13 mouse cellular contexts compared by ENCODE assay signal in the genomic region with DNA sequence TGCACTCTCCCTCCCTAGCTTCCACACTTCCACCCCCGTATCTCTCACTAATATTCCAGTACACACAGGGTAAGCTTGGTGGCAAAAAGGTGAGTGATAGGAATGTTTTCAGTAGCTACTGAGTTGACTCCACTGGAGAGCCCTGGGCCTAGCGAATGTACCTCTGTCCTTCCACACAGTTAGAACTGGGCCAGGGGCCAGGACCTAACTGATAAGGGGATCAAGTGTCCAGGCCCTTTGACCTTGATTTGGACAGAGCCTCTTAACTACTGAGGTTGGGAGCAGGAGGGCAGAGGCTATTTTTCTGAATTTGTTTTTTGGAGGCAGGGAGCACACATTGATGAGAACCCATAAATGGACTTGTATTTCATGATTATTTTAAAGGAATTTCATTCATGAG. TPM values are rescaled to one million over a fixed set of nuclear protein-coding genes. Genes with fewer than 3 reads are reported as not detected.
DNase-seq lines count a peak whose midpoint lies in the region; TF ChIP-seq lines count a peak whose summit lies in the region.
"Had no signal": no experiment of that assay in that cellular context is flagged by ENCODE, and none has a peak within 500 bp of the region (broad histone marks: within the 10 kb centered on the region; RNA-seq: fewer than 3 reads in every experiment).

No protein-coding gene starts in this region.

- WGBS in kidney, adult 2 months = 71% methylated on average over 2 of the region's 2 CpGs

- peaks cover 5% of the 10 kb centered on the region; the same call in 1 of the 2 replicates for H3K4me1 ChIP-seq in kidney, adult 2 months (ENCODE audit: control insufficient read depth, insufficient read depth, low read length)

- H3K36me3 ChIP-seq in kidney, adult 2 months (ENCODE audit: control insufficient read depth, insufficient read depth, low read length) = no peaks in the 10 kb centered on the region

- H3K27ac ChIP-seq in kidney, adult 2 months (ENCODE audit: insufficient read depth, low read depth, low read length) = no peak overlapping the region

- no peak overlapping the region for H3K4me3 ChIP-seq in kidney, adult 2 months (ENCODE audit: insufficient read depth, low read depth, low read length)

- peak; percentile 80 for DNase-seq in kidney, adult 2 months
- DNase-seq in kidney, postnatal 4 days = no peak
- DNase-seq in adrenal gland, postnatal 25 days = peak; percentile 65
- DNase-seq in liver = peak; percentile 60
- DNase-seq in testis, postnatal 10 days (ENCODE audit: low spot score) = peak; percentile 76
- no peak for DNase-seq in gastrocnemius, postnatal 10 days
- DNase-seq in frontal cortex, postnatal 25 days (ENCODE audit: low spot score in 2 of 2) = no peak
- DNase-seq: right cerebral cortex, postnatal 14 days had no signal

- TF ChIP-seq CTCF in kidney, adult 2 months (conservative IDR thresholded peaks at IDR 0.05; ENCODE audit: insufficient read depth, insufficient read length, low read depth, low read length) = no peak

- no peaks in the 10 kb centered on the region for H3K27me3 ChIP-seq in kidney, adult 2 months (replicated peaks; ENCODE audit: control insufficient read depth, insufficient read depth, low read length)

- no peak for TF ChIP-seq POLR2A in kidney, adult 2 months (IDR thresholded peaks at IDR 0.05; ENCODE audit: low read depth, low read length)

RNA-seq across cellular contexts. Expression of a gene that starts 1.1 kb away (rescaled TPM):
- polyA plus RNA-seq in kidney, adult 2 months (2012; rRNA removed) = 19.8 and 20.8 TPM in 2 replicates
- total RNA-seq in adrenal gland, postnatal 25 days (2021) = 2.1 and 105 TPM in 2 replicates
- 1 to 10 TPM in 1 of 2 experiments, not detected in 1; 4.2 TPM for total RNA-seq in gastrocnemius, postnatal 10 days (2021)
- total RNA-seq: hindbrain, postnatal 0 days; monocyte, adult 5-6 weeks; neutrophil, adult 5-6 weeks had no signal
- polyA plus RNA-seq: macrophage had no signal

RNA-seq across cellular contexts. Expression of a gene that starts 1.5 kb away (rescaled TPM):
- 46.4 and 51.8 TPM in 2 replicates for polyA plus RNA-seq in kidney, adult 2 months (2012; rRNA removed)
- 32.9 and 43.7 TPM in 2 replicates for total RNA-seq in adrenal gland, postnatal 25 days (2021)
- 10 to 100 TPM; 42.2 to 44.7 TPM for total RNA-seq in gastrocnemius, postnatal 10 days (2021)

RNA-seq across cellular contexts. Expression of a gene that starts 10.0 kb away (rescaled TPM):
- polyA plus RNA-seq in kidney, adult 2 months (2012; rRNA removed) = 0.48 and 0.67 TPM in 2 replicates
- 3.0 TPM in 1 of 2 replicates, not detected in the other for total RNA-seq in adrenal gland, postnatal 25 days (2021)
- total RNA-seq in gastrocnemius, postnatal 10 days (2021) = not detected
- total RNA-seq: hindbrain, postnatal 0 days; neutrophil, adult 5-6 weeks had no signal

RNA-seq across cellular contexts. Expression of a gene that starts 10.4 kb away (rescaled TPM):
- 35.8 and 46.8 TPM in 2 replicates for polyA plus RNA-seq in kidney, adult 2 months (2012; rRNA removed)
- total RNA-seq in adrenal gland, postnatal 25 days (2021) = 11.1 and 13.7 TPM in 2 replicates
- 10 to 100 TPM; 10.4 to 13.3 TPM for total RNA-seq in gastrocnemius, postnatal 10 days (2021)

RNA-seq across cellular contexts. Expression of a gene that starts 26.4 kb away (rescaled TPM):
- 1.2 and 1.5 TPM in 2 replicates for polyA plus RNA-seq in kidney, adult 2 months (2012; rRNA removed)
- 0.62 and 0.67 TPM in 2 replicates for total RNA-seq in adrenal gland, postnatal 25 days (2021)
- total RNA-seq in gastrocnemius, postnatal 10 days (2021) = 1 to 10 TPM; 3.9 to 8.0 TPM
- total RNA-seq: common myeloid progenitor, adult 5-6 weeks; monocyte, adult 5-6 weeks had no signal

Comparison
In these comparisons a context has a peak if more than half of its experiments do, and no peak if none do; other contexts are left out.
1. DNase-seq: peak in kidney, adult 2 months (single experiment), adrenal gland, postnatal 25 days (single experiment), liver (single experiment) and testis, postnatal 10 days (single experiment); none in kidney, postnatal 4 days (0 of 2), gastrocnemius, postnatal 10 days (single experiment) and frontal cortex, postnatal 25 days (0 of 2).